Mouse (Mus musculus) spleen, adult 2 months (tissue): ENCODE results near the gene Sfxn4. TPM values are rescaled to one million over a fixed set of nuclear protein-coding genes. Genes with fewer than 3 reads are reported as not detected.

Source experiments
- DNase-seq, 2 experiments: peaks; one replicate each; pipeline versions ENCODE4 v3.0.0 to v3.0.0-alpha.2; 2012 to 2021; ENCODE audit warnings: low spot score in 2 of 2, low read depth in 1 of 2
- H3K27ac ChIP-seq: fragments of 200-500 bp; 2 replicates; pipeline ENCODE4 v1.5.1; 2012; ENCODE audit warnings: low read length, inconsistent platforms; ENCODE audit not compliant: insufficient read depth
- H3K27me3 ChIP-seq: fragments of 200-500 bp; 2 replicates; pipeline ENCODE4 v1.6.1; 2012; ENCODE audit warnings: mild to moderate bottlenecking, moderate library complexity, low read length, inconsistent platforms; ENCODE audit not compliant: control insufficient read depth, insufficient read depth
- H3K36me3 ChIP-seq: fragments of 200-500 bp; 2 replicates; pipeline ENCODE4 v1.6.1; 2012; ENCODE audit warnings: mild to moderate bottlenecking, low read length, inconsistent platforms; ENCODE audit not compliant: control insufficient read depth, insufficient read depth
- H3K4me1 ChIP-seq: fragments of 200-500 bp; 2 replicates; pipeline ENCODE4 v1.6.1; 2011; ENCODE audit warnings: inconsistent platforms; ENCODE audit not compliant: control insufficient read depth, insufficient read depth, insufficient read length
- H3K4me3 ChIP-seq: fragments of 200-500 bp; 2 replicates; pipeline ENCODE4 v1.5.1; 2011; ENCODE audit warnings: mild to moderate bottlenecking, inconsistent platforms; ENCODE audit not compliant: insufficient read depth, insufficient read length; ENCODE audit errors: extremely low read depth
- CTCF ChIP-seq: fragments of 200-500 bp; IDR thresholded peaks from 2 replicates; pipeline ENCODE4 v1.5.1; 2011; ENCODE audit warnings: mild to moderate bottlenecking, inconsistent platforms; ENCODE audit not compliant: insufficient read depth, insufficient read length, insufficient replicate concordance; ENCODE audit errors: extremely low read depth
- POLR2A ChIP-seq: fragments of 200-500 bp; IDR thresholded peaks from 2 replicates; pipeline ENCODE4 v1.6.1; 2011; ENCODE audit warnings: low read depth, low read length, inconsistent platforms
- WGBS: fragments of 180-500 bp; shearing (Covaris S2); methylation state at CpG from one replicate; pipeline ENCODE4 v1.1.7; 2018; 5-methylcytosine and 5-hydroxymethylcytosine counted together
- polyA plus RNA-seq: library from polyadenylated mRNA; depleted of rRNA; stranded (reverse); fragments of >200 nt; gene quantifications from 2 replicates; pipeline ENCODE4 v1.2.3, GENCODE M21; 2012; rRNA removed

Gene Sfxn4
- polyA plus RNA-seq: 0.52 and 0.94 TPM in 2 replicates

GRCm38 (mm10) chr19:60860868-60861700, at the start of gene Sfxn4:
Sfxn4 (minus strand) TSS chr19:60861479.
- peak within 1 kb of the TSS; percentile 57 for H3K27ac ChIP-seq
- TF ChIP-seq POLR2A: peak; percentile 17; the same call in 1 of the 2 replicates
- TF ChIP-seq CTCF: no peak
- H3K27me3 ChIP-seq: no peaks in the 10 kb centered on the region
- WGBS: 4% methylated on average over 30 of the region's 30 CpGs
- DNase-seq: peak; percentile 77 to 88
- no peaks in the 10 kb centered on the region for H3K4me1 ChIP-seq
- peaks cover 10% of the 10 kb centered on the region for H3K36me3 ChIP-seq
- H3K4me3 ChIP-seq: peak within 1 kb of the TSS; percentile 74

GRCm38 (mm10) chr19:60910304-60910703, 49.0 kb upstream of the Sfxn4 start:
- Histone ChIP-seq H3K27me3 (no peaks in the 10 kb centered on the region), H3K4me3 (no peak overlapping the region), H3K36me3 (no peaks in the 10 kb centered on the region), H3K4me1 (peaks cover 2% of the 10 kb centered on the region; the same call in 1 of the 2 replicates), H3K27ac (no peak overlapping the region)
- TF ChIP-seq POLR2A (no peak), CTCF (no peak)
- DNase-seq: no peak

GRCm38 (mm10) chr19:60905477-60905876, 44.2 kb upstream of the Sfxn4 start:
- DNase-seq: no peak
- Histone ChIP-seq H3K4me3 (no peak overlapping the region), H3K4me1 (peaks cover 1% of the 10 kb centered on the region; the same call in 1 of the 2 replicates), H3K27me3 (no peaks in the 10 kb centered on the region), H3K36me3 (no peaks in the 10 kb centered on the region), H3K27ac (no peak overlapping the region)
- 85% methylated on average over 5 of the region's 5 CpGs for WGBS
- TF ChIP-seq CTCF: no peak
- no peak for TF ChIP-seq POLR2A

GRCm38 (mm10) chr19:60903971-60904370, 42.7 kb upstream of the Sfxn4 start:
- 42% methylated on average over 1 of the region's 1 CpGs for WGBS
- DNase-seq: peak in 1 of 2 experiments; percentile 19
- H3K27me3 ChIP-seq: no peaks in the 10 kb centered on the region
- H3K4me3 ChIP-seq: no peak overlapping the region
- H3K27ac ChIP-seq: no peak overlapping the region
- TF ChIP-seq POLR2A: no peak
- TF ChIP-seq CTCF: no peak
- H3K36me3 ChIP-seq: no peaks in the 10 kb centered on the region
- H3K4me1 ChIP-seq: no peaks in the 10 kb centered on the region; the same call in 1 of the 2 replicates

GRCm38 (mm10) chr19:60903139-60903538, 41.9 kb upstream of the Sfxn4 start:
- Histone ChIP-seq H3K36me3 (no peaks in the 10 kb centered on the region), H3K4me1 (no peaks in the 10 kb centered on the region; the same call in 1 of the 2 replicates), H3K27me3 (no peaks in the 10 kb centered on the region), H3K27ac (no peak overlapping the region), H3K4me3 (no peak overlapping the region)
- no peak for TF ChIP-seq CTCF
- no peak for TF ChIP-seq POLR2A
- DNase-seq: no peak
- 91% methylated on average over 1 of the region's 1 CpGs for WGBS

GRCm38 (mm10) chr19:60895251-60895880, 34.1 kb upstream of the Sfxn4 start:
- peak overlapping the region; percentile 2; the same call in 1 of the 2 replicates for H3K27ac ChIP-seq
- 60% methylated on average over 3 of the region's 3 CpGs for WGBS
- H3K4me3 ChIP-seq: no peak overlapping the region
- TF ChIP-seq CTCF (no peak), POLR2A (no peak)
- no peaks in the 10 kb centered on the region for H3K27me3 ChIP-seq
- H3K4me1 ChIP-seq: no peaks in the 10 kb centered on the region
- no peak for DNase-seq
- no peaks in the 10 kb centered on the region for H3K36me3 ChIP-seq
